Mouse (Mus musculus) stomach, embryonic 14.5 days (tissue): ENCODE measurements around the gene Fancd2. TPM values are rescaled to one million over a fixed set of nuclear protein-coding genes. Genes with fewer than 3 reads are reported as not detected.

ENCODE experiments used
- ATAC-seq: fragments of 200-750 bp; cut with Nextera tagmentation; 2 replicates; pipeline ENCODE4 v1.8.0; 2017; ENCODE audit warnings: low read depth, moderate TSS enrichment; ENCODE audit not compliant: insufficient number of reproducible peaks, insufficient read depth, low FRiP score
- H3K27ac ChIP-seq: fragments of 300-500 bp; sonication (generic); 2 replicates; pipeline ENCODE4 v1.5.1; 2014; ENCODE audit warnings: mild to moderate bottlenecking, low read length, moderate library complexity, mixed read lengths
- H3K27me3 ChIP-seq: fragments of 300-500 bp; sonication (generic); 2 replicates; pipeline ENCODE4 v1.6.1; 2014; ENCODE audit warnings: low read length, control low read depth, mixed read lengths; ENCODE audit not compliant: control insufficient read depth, insufficient read depth
- H3K36me3 ChIP-seq: fragments of 300-500 bp; sonication (generic); 2 replicates; pipeline ENCODE4 v1.6.1; 2014; ENCODE audit warnings: mild to moderate bottlenecking, control low read depth, low read length, moderate library complexity, mixed read lengths; ENCODE audit not compliant: control insufficient read depth, insufficient read depth
- H3K4me1 ChIP-seq: fragments of 300-500 bp; sonication (generic); 2 replicates; pipeline ENCODE4 v1.6.1; 2014; ENCODE audit warnings: low read length, control low read depth, mixed read lengths; ENCODE audit not compliant: control insufficient read depth, insufficient read depth
- H3K4me2 ChIP-seq: fragments of 300-500 bp; sonication (generic); replicated peaks from 2 replicates; pipeline ENCODE4 v1.6.1; 2014; ENCODE audit warnings: low read depth, low read length, control low read depth
- H3K4me3 ChIP-seq: fragments of 300-500 bp; sonication (generic); 2 replicates; pipeline ENCODE4 v1.5.1; 2014; ENCODE audit warnings: low read depth, low read length, control low read depth
- H3K9ac ChIP-seq: fragments of 300-500 bp; sonication (generic); replicated peaks from 2 replicates; pipeline ENCODE4 v1.6.1; 2014; ENCODE audit warnings: low read depth, mild to moderate bottlenecking, control low read depth, low read length, moderate library complexity, mixed read lengths
- H3K9me3 ChIP-seq: fragments of 300-500 bp; sonication (generic); 2 replicates; pipeline ENCODE4 v1.6.1; 2016; ENCODE audit warnings: low read depth, low read length, control low read depth; ENCODE audit not compliant: control insufficient read depth
- WGBS: fragments of 180-500 bp; shearing (Covaris S2); extraction: QIAGEN DNeasy Blood & Tissue Kit; methylation state at CpG from one replicate; pipeline ENCODE4 v1.1.7; 2014; 5-methylcytosine and 5-hydroxymethylcytosine counted together
- polyA plus RNA-seq: library from polyadenylated mRNA; unstranded; fragments of >200 nt; fragmentation: Nextera tagmentation; extraction: Ambion mirVana; gene quantifications from 2 replicates; pipeline ENCODE4 v1.2.1, GENCODE M21; 2014

Gene Fancd2
- polyA plus RNA-seq, 1 experiment from 2014 or later: 13.8 TPM

GRCm38 (mm10) chr6:113624989-113625770 lies 93.7 kb downstream of the Fancd2 start:
- ATAC-seq: no peak
- H3K4me3 ChIP-seq: peak overlapping the region; percentile 69
- H3K27me3 ChIP-seq: no peaks in the 10 kb centered on the region
- WGBS: 22% methylated on average over 5 of the region's 5 CpGs
- H3K27ac ChIP-seq: peak overlapping the region; percentile 84; the same call in 1 of the 2 replicates
- peaks cover 11% of the 10 kb centered on the region for H3K4me1 ChIP-seq
- peak overlapping the region; percentile 77; the same call in 1 of the 2 replicates for H3K9ac ChIP-seq
- H3K36me3 ChIP-seq: peaks cover 19% of the 10 kb centered on the region
- no peaks in the 10 kb centered on the region for H3K9me3 ChIP-seq
- H3K4me2 ChIP-seq: peak overlapping the region; percentile 84

GRCm38 (mm10) chr6:113630322-113630721 lies 98.8 kb downstream of the Fancd2 start:
- H3K27me3 ChIP-seq: no peaks in the 10 kb centered on the region
- H3K4me1 ChIP-seq: peaks cover 7% of the 10 kb centered on the region
- H3K4me2 ChIP-seq: no peak overlapping the region
- H3K27ac ChIP-seq: no peak overlapping the region
- H3K9me3 ChIP-seq: no peaks in the 10 kb centered on the region
- H3K9ac ChIP-seq: no peak overlapping the region
- no peak overlapping the region for H3K4me3 ChIP-seq
- H3K36me3 ChIP-seq: peaks cover 43% of the 10 kb centered on the region
- 84% methylated on average over 5 of the region's 5 CpGs for WGBS
- ATAC-seq: no peak

- Histone ChIP-seq H3K27ac (no peak overlapping the region), H3K4me3 (no peak overlapping the region), H3K36me3 (peaks cover 43% of the 10 kb centered on the region), H3K4me1 (no peaks in the 10 kb centered on the region), H3K4me2 (no peak overlapping the region), H3K9ac (no peak overlapping the region), H3K27me3 (no peaks in the 10 kb centered on the region), H3K9me3 (no peaks in the 10 kb centered on the region)
- WGBS: 86% methylated on average over 4 of the region's 4 CpGs
- ATAC-seq: 0 out of 2 replicates have a peak, but pooled peaks have one; percentile 21
Measured at GRCm38 (mm10) chr6:113632863-113633262, 101.4 kb downstream of the Fancd2 start.

- no peaks in the 10 kb centered on the region for H3K27me3 ChIP-seq
- 9% methylated on average over 37 of the region's 37 CpGs for WGBS
- peak; percentile 91 for ATAC-seq
- H3K36me3 ChIP-seq: no peaks in the 10 kb centered on the region
- peak within 1 kb of the TSS; percentile 63 for H3K4me2 ChIP-seq
- H3K27ac ChIP-seq: no peak within 1 kb of the TSS; the same call in 1 of the 2 replicates
- peak within 1 kb of the TSS; percentile 40 for H3K9ac ChIP-seq
- H3K4me1 ChIP-seq: 0 out of 2 replicates have a peak, but pooled peaks cover 3% of the 10 kb centered on the region
- peak within 1 kb of the TSS; percentile 44 for H3K4me3 ChIP-seq
- no peaks in the 10 kb centered on the region for H3K9me3 ChIP-seq
Measured at GRCm38 (mm10) chr6:113638302-113639040, 107.0 kb downstream of the Fancd2 start, which contains the start of gene Irak2. Gene Irak2 (plus strand): TSS chr6:113638467.

GRCm38 (mm10) chr6:113639201-113639600 lies 107.7 kb downstream of the Fancd2 start:
- H3K9ac ChIP-seq: no peak overlapping the region
- H3K9me3 ChIP-seq: no peaks in the 10 kb centered on the region
- no peak overlapping the region for H3K4me3 ChIP-seq
- H3K4me1 ChIP-seq: 0 out of 2 replicates have a peak, but pooled peaks cover 3% of the 10 kb centered on the region
- H3K36me3 ChIP-seq: no peaks in the 10 kb centered on the region
- 83% methylated on average over 4 of the region's 4 CpGs for WGBS
- no peak overlapping the region for H3K27ac ChIP-seq
- H3K27me3 ChIP-seq: no peaks in the 10 kb centered on the region
- ATAC-seq: no peak
- H3K4me2 ChIP-seq: no peak overlapping the region

- 80% methylated on average over 8 of the region's 8 CpGs for WGBS
- H3K4me2 ChIP-seq: no peak overlapping the region
- no peaks in the 10 kb centered on the region for H3K9me3 ChIP-seq
- H3K9ac ChIP-seq: no peak overlapping the region
- H3K4me3 ChIP-seq: no peak overlapping the region
- no peaks in the 10 kb centered on the region for H3K27me3 ChIP-seq
- 0 out of 2 replicates have a peak, but pooled peaks cover 3% of the 10 kb centered on the region for H3K4me1 ChIP-seq
- H3K27ac ChIP-seq: no peak overlapping the region
- no peak for ATAC-seq
- no peaks in the 10 kb centered on the region for H3K36me3 ChIP-seq
Measured at GRCm38 (mm10) chr6:113642605-113643004, 111.1 kb downstream of the Fancd2 start.

- H3K36me3 ChIP-seq: no peaks in the 10 kb centered on the region
- H3K27me3 ChIP-seq: no peaks in the 10 kb centered on the region
- no peaks in the 10 kb centered on the region for H3K9me3 ChIP-seq
- no peak for ATAC-seq
- WGBS: 74% methylated on average over 4 of the region's 4 CpGs
- no peak overlapping the region for H3K4me3 ChIP-seq
- H3K9ac ChIP-seq: no peak overlapping the region
- 0 out of 2 replicates have a peak, but pooled peaks cover 3% of the 10 kb centered on the region for H3K4me1 ChIP-seq
- H3K4me2 ChIP-seq: no peak overlapping the region
- H3K27ac ChIP-seq: no peak overlapping the region
Measured at GRCm38 (mm10) chr6:113643021-113643420, 111.5 kb downstream of the Fancd2 start.

GRCm38 (mm10) chr6:113643967-113644366 lies 112.5 kb downstream of the Fancd2 start:
- ATAC-seq: no peak
- Histone ChIP-seq H3K9ac (no peak overlapping the region), H3K27ac (peak overlapping the region; percentile 15; the same call in 1 of the 2 replicates), H3K9me3 (no peaks in the 10 kb centered on the region), H3K36me3 (no peaks in the 10 kb centered on the region), H3K4me2 (no peak overlapping the region), H3K4me1 (no peaks in the 10 kb centered on the region), H3K4me3 (no peak overlapping the region), H3K27me3 (no peaks in the 10 kb centered on the region)
- 92% methylated on average over 2 of the region's 2 CpGs for WGBS
